Mouse (Mus musculus) kidney, postnatal 14 days (tissue): ENCODE results near the gene Olfr1392.

ENCODE experiments used
- DNase-seq: peaks from one replicate; pipeline ENCODE4 v3.0.0; 2022; ENCODE audit warnings: mixed read lengths

Olfr1392 gene

GRCm38 (mm10) chr11:49329686-49330085, 44.6 kb downstream of the Olfr1392 start:
- DNase-seq: no peak

GRCm38 (mm10) chr11:49334888-49335287, 49.8 kb downstream of the Olfr1392 start, which contains the start of gene Olfr1390:
Gene Olfr1390, plus strand, starts transcription at chr11:49335188.
- no peak for DNase-seq

GRCm38 (mm10) chr11:49337150-49337832, 52.2 kb downstream of the Olfr1392 start:
- no peak for DNase-seq
